Mouse (Mus musculus): ENCODE measurements at regions not wholly inside any gene's neighbourhood (a gene's known extent, or its start where the extent isn't known, plus 50 kb on each side); places are given as distances from the start of the nearest gene placed in this dataset.

DNA sequence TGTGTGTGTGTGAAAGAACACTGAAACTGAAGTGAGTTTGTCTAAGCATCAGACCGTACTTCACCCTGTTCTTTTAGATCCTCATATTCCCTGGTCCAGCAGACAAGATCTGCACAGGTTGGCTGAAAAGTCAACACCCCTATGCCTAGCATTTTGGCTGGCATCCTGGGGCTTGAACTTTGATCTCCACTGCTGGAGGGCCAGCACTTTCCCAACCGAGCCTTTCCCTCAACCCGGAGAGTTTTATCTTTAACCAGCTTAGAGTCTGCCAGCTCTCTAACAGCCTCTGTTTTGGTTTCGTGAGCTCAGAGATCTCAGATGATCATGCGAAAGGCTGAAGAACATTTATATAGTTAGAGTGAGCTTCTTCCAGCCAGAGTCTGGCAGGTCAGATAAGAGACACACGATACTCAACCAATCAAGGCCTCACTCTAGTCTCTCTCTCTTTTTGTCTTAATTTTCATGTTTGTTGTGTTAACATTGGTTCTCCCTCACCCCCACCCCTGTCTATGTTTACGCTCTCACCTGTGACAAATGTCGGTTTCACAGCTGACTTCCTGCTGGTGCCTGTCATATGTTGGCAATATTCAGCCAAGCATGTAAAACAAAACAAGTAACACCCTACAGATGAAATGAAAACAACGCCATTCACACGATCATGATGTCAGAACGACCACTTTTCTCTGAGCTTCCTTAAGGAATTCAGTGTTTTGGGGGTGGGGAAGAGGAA, 162.7 kb upstream of the Tenm3 start:
- H3K36me3 ChIP-seq (ENCODE audit: control insufficient read depth, insufficient read depth, low read length, poor library complexity, severe bottlenecking), result no peaks in the 10 kb centered on the region
- TF ChIP-seq HCFC1 (IDR thresholded peaks at IDR 0.05; ENCODE audit: borderline replicate concordance, insufficient read depth, low read length) (no peak), CHD2 (IDR thresholded peaks at IDR 0.05; ENCODE audit: low read depth, low read length) (no peak), ZNF384 (IDR thresholded peaks at IDR 0.05; ENCODE audit: low read depth, low read length) (no peak), ZC3H11A (IDR thresholded peaks at IDR 0.05; ENCODE audit: borderline replicate concordance, low read depth, low read length) (no peak), MAFK (IDR thresholded peaks at IDR 0.05; ENCODE audit: insufficient read depth, low read depth, low read length) (no peak)
- H3K9ac ChIP-seq (ENCODE audit: insufficient read depth, low read depth, low read length, poor library complexity, severe bottlenecking), result no peak overlapping the region
- DNase-seq (ENCODE audit: low read depth, low spot score), result no peak
- in situ Hi-C loops (cut with MboI; ENCODE audit: low sequenced_read_pairs in 2 of 2, unreplicated experiment in 2 of 2), result no loop called here
- no peaks in the 10 kb centered on the region for H3K9me3 ChIP-seq (ENCODE audit: control insufficient read depth, insufficient read depth, low read depth, low read length)
- no peaks in the 10 kb centered on the region for H3K4me1 ChIP-seq (ENCODE audit: control insufficient read depth in 2 of 2, insufficient read depth in 2 of 2, low read length in 2 of 2, poor library complexity in 1 of 2)
- H3K4me3 ChIP-seq (ENCODE audit: insufficient read depth in 1 of 2, low read depth in 1 of 2, low read length in 2 of 2, poor library complexity in 1 of 2, severe bottlenecking in 1 of 2), result no peak overlapping the region
- no peak overlapping the region for H3K27ac ChIP-seq (ENCODE audit: insufficient read depth, low read depth, low read length, poor library complexity, severe bottlenecking)

DNA sequence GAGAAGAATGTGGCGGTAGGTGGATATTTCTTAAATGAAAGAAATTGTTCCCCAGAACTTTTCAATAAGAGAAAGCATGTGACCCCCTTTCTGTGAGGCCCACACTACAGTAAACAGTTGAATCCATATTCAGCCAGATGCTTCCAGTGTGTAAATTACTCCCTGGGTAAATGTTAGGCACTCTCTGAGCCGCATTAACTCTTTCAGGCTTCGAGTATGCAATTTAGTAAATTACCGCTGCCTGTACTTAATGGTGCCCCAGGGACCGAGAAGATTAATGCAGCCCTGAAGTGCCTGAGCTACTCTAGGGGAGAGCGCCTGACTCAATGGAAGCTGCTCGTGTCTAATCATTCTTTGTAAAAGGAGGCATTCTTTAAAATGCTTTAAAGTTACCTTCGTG, 137.9 kb upstream of the Tenm3 start:
- in situ Hi-C loops (cut with MboI; ENCODE audit: low sequenced_read_pairs in 2 of 2, unreplicated experiment in 2 of 2), result no loop called here
- Histone ChIP-seq H3K36me3 (ENCODE audit: control insufficient read depth, insufficient read depth, low read length, poor library complexity, severe bottlenecking) (no peaks in the 10 kb centered on the region), H3K4me3 (ENCODE audit: insufficient read depth in 1 of 2, low read depth in 1 of 2, low read length in 2 of 2, poor library complexity in 1 of 2, severe bottlenecking in 1 of 2) (no peak overlapping the region), H3K9ac (ENCODE audit: insufficient read depth, low read depth, low read length, poor library complexity, severe bottlenecking) (no peak overlapping the region), H3K4me1 (ENCODE audit: control insufficient read depth in 2 of 2, insufficient read depth in 2 of 2, low read length in 2 of 2, poor library complexity in 1 of 2) (no peaks in the 10 kb centered on the region), H3K27ac (ENCODE audit: insufficient read depth, low read depth, low read length, poor library complexity, severe bottlenecking) (no peak overlapping the region), H3K9me3 (ENCODE audit: control insufficient read depth, insufficient read depth, low read depth, low read length) (no peaks in the 10 kb centered on the region)
- DNase-seq (ENCODE audit: low read depth, low spot score), result no peak
- TF ChIP-seq HCFC1 (IDR thresholded peaks at IDR 0.05; ENCODE audit: borderline replicate concordance, insufficient read depth, low read length) (no peak), ZNF384 (IDR thresholded peaks at IDR 0.05; ENCODE audit: low read depth, low read length) (no peak), ZC3H11A (IDR thresholded peaks at IDR 0.05; ENCODE audit: borderline replicate concordance, low read depth, low read length) (no peak), MAFK (IDR thresholded peaks at IDR 0.05; ENCODE audit: insufficient read depth, low read depth, low read length) (no peak), CHD2 (IDR thresholded peaks at IDR 0.05; ENCODE audit: low read depth, low read length) (no peak)

DNA sequence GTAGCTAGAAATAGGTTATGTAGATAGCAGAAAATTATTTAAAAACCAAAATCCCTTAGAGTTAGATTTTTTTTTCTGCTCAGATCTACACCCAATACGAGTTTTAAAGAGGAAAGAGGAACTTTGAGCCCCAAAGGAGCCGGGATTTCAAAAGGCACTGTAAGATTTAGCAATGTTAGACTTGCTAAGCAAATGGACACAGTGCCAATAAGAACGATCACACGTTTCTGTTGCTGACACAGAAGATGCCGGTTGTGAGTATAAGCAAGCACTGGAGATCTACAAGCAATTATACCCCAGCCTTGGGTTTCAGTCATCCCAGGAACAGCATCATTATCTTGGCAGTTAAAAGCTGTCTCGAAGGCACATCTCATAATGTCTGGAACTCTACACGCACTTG, 137.0 kb upstream of the Tenm3 start:
- Histone ChIP-seq H3K4me1 (ENCODE audit: control insufficient read depth in 2 of 2, insufficient read depth in 2 of 2, low read length in 2 of 2, poor library complexity in 1 of 2) (no peaks in the 10 kb centered on the region), H3K36me3 (ENCODE audit: control insufficient read depth, insufficient read depth, low read length, poor library complexity, severe bottlenecking) (no peaks in the 10 kb centered on the region), H3K4me3 (ENCODE audit: insufficient read depth in 1 of 2, low read depth in 1 of 2, low read length in 2 of 2, poor library complexity in 1 of 2, severe bottlenecking in 1 of 2) (no peak overlapping the region), H3K9ac (ENCODE audit: insufficient read depth, low read depth, low read length, poor library complexity, severe bottlenecking) (no peak overlapping the region), H3K9me3 (ENCODE audit: control insufficient read depth, insufficient read depth, low read depth, low read length) (no peaks in the 10 kb centered on the region), H3K27ac (ENCODE audit: insufficient read depth, low read depth, low read length, poor library complexity, severe bottlenecking) (no peak overlapping the region)
- TF ChIP-seq ZNF384 (IDR thresholded peaks at IDR 0.05; ENCODE audit: low read depth, low read length) (no peak), CHD2 (IDR thresholded peaks at IDR 0.05; ENCODE audit: low read depth, low read length) (no peak), ZC3H11A (IDR thresholded peaks at IDR 0.05; ENCODE audit: borderline replicate concordance, low read depth, low read length) (no peak), MAFK (IDR thresholded peaks at IDR 0.05; ENCODE audit: insufficient read depth, low read depth, low read length) (no peak), HCFC1 (IDR thresholded peaks at IDR 0.05; ENCODE audit: borderline replicate concordance, insufficient read depth, low read length) (no peak)
- no peak for DNase-seq (ENCODE audit: low read depth, low spot score)
- in situ Hi-C loops (cut with MboI; ENCODE audit: low sequenced_read_pairs in 2 of 2, unreplicated experiment in 2 of 2), result no loop called here

DNA sequence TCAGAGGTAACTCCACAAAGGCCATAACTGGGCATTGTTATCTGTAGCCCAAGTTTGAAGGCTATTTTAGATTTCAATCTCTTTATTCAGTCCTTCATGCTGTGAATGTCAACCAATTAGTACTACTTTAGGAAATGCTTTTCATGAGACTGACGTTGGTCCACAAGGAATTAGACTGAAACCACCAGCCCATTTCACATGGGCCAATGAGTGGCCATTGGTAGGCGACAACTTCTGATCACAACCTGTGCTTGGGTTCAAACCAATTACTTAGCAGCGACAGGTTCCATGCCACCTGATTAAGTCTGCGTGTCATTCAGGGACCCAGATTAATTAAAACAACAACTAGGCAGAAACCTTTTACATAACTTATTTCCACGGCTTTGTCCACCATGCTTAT, 126.9 kb upstream of the Tenm3 start:
- no peaks in the 10 kb centered on the region for H3K9me3 ChIP-seq (ENCODE audit: control insufficient read depth, insufficient read depth, low read depth, low read length)
- H3K27ac ChIP-seq (ENCODE audit: insufficient read depth, low read depth, low read length, poor library complexity, severe bottlenecking), result no peak overlapping the region
- no peak overlapping the region for H3K9ac ChIP-seq (ENCODE audit: insufficient read depth, low read depth, low read length, poor library complexity, severe bottlenecking)
- in situ Hi-C loops (cut with MboI; ENCODE audit: low sequenced_read_pairs in 2 of 2, unreplicated experiment in 2 of 2), result no loop called here
- no peak for DNase-seq (ENCODE audit: low read depth, low spot score)
- TF ChIP-seq ZNF384 (IDR thresholded peaks at IDR 0.05; ENCODE audit: low read depth, low read length) (no peak), CHD2 (IDR thresholded peaks at IDR 0.05; ENCODE audit: low read depth, low read length) (no peak), ZC3H11A (IDR thresholded peaks at IDR 0.05; ENCODE audit: borderline replicate concordance, low read depth, low read length) (no peak)
- no peaks in the 10 kb centered on the region for H3K36me3 ChIP-seq (ENCODE audit: control insufficient read depth, insufficient read depth, low read length, poor library complexity, severe bottlenecking)
- H3K4me1 ChIP-seq (ENCODE audit: control insufficient read depth in 2 of 2, insufficient read depth in 2 of 2, low read length in 2 of 2, poor library complexity in 1 of 2), result peaks cover 0 to 2% of the 10 kb centered on the region in 2 experiments; a peak in 1 of 4 replicates
- no peak overlapping the region for H3K4me3 ChIP-seq (ENCODE audit: insufficient read depth in 1 of 2, low read depth in 1 of 2, low read length in 2 of 2, poor library complexity in 1 of 2, severe bottlenecking in 1 of 2)

DNA sequence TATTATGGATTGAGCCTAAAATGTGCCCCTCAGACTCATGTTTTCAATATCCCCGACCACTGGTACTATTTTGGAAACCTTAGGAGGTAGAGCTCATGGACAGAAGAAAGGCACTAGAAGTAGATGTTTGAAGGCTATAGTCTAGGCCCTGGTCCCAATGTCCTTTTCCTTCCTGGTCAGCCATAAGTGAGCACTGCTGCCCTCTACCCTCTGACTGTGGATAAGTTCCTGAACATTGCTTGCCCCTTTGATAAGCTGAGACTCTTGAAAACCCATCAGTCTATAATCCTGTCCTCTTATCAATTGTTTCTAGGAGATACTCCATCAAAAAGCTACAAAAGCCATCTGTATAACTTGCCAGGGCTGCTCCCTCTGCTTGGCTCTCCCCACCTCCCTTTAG, 121.2 kb upstream of the Tenm3 start:
- H3K9me3 ChIP-seq (ENCODE audit: control insufficient read depth, insufficient read depth, low read depth, low read length), result no peaks in the 10 kb centered on the region
- TF ChIP-seq HCFC1 (IDR thresholded peaks at IDR 0.05; ENCODE audit: borderline replicate concordance, insufficient read depth, low read length) (no peak), ZC3H11A (IDR thresholded peaks at IDR 0.05; ENCODE audit: borderline replicate concordance, low read depth, low read length) (no peak), ZNF384 (IDR thresholded peaks at IDR 0.05; ENCODE audit: low read depth, low read length) (no peak), CHD2 (IDR thresholded peaks at IDR 0.05; ENCODE audit: low read depth, low read length) (no peak), MAFK (IDR thresholded peaks at IDR 0.05; ENCODE audit: insufficient read depth, low read depth, low read length) (no peak)
- DNase-seq (ENCODE audit: low read depth, low spot score), result no peak
- no peaks in the 10 kb centered on the region for H3K4me1 ChIP-seq (ENCODE audit: control insufficient read depth in 2 of 2, insufficient read depth in 2 of 2, low read length in 2 of 2, poor library complexity in 1 of 2)
- in situ Hi-C loops (cut with MboI; ENCODE audit: low sequenced_read_pairs in 2 of 2, unreplicated experiment in 2 of 2), result no loop called here
- H3K27ac ChIP-seq (ENCODE audit: insufficient read depth, low read depth, low read length, poor library complexity, severe bottlenecking), result no peak overlapping the region
- H3K4me3 ChIP-seq (ENCODE audit: insufficient read depth in 1 of 2, low read depth in 1 of 2, low read length in 2 of 2, poor library complexity in 1 of 2, severe bottlenecking in 1 of 2), result no peak overlapping the region
- H3K36me3 ChIP-seq (ENCODE audit: control insufficient read depth, insufficient read depth, low read length, poor library complexity, severe bottlenecking), result no peaks in the 10 kb centered on the region
- no peak overlapping the region for H3K9ac ChIP-seq (ENCODE audit: insufficient read depth, low read depth, low read length, poor library complexity, severe bottlenecking)
